Mouse (Mus musculus) heart, embryonic 10.5 days (tissue): ENCODE results near the gene Kcnn4. TPM values are rescaled to one million over a fixed set of nuclear protein-coding genes. Genes with fewer than 3 reads are reported as not detected.
A peak's percentile ranks its signal among the peaks of the same experiment; 100 is the strongest.

Source experiments
- DNase-seq: peaks from one replicate; pipeline ENCODE4 v3.0.0-alpha.2; 2017; ENCODE audit warnings: low spot score
- H3K27ac ChIP-seq: fragments of 300-500 bp; sonication (generic); 2 replicates; pipeline ENCODE4 v1.5.1; 2016; ENCODE audit warnings: mild to moderate bottlenecking
- H3K27me3 ChIP-seq: fragments of 300-500 bp; sonication (generic); 2 replicates; pipeline ENCODE4 v1.6.1; 2016; ENCODE audit warnings: mild to moderate bottlenecking; ENCODE audit not compliant: poor library complexity, insufficient read depth, severe bottlenecking
- H3K36me3 ChIP-seq: fragments of 300-500 bp; sonication (generic); 2 replicates; pipeline ENCODE4 v1.6.1; 2016; ENCODE audit warnings: mild to moderate bottlenecking, moderate library complexity
- H3K4me1 ChIP-seq: fragments of 300-500 bp; sonication (generic); 2 replicates; pipeline ENCODE4 v1.6.1; 2016; ENCODE audit warnings: mild to moderate bottlenecking
- H3K4me3 ChIP-seq: fragments of 300-500 bp; sonication (generic); 2 replicates; pipeline ENCODE4 v1.5.1; 2016; ENCODE audit warnings: mild to moderate bottlenecking, moderate library complexity
- H3K9me3 ChIP-seq: fragments of 300-500 bp; sonication (generic); 2 replicates; pipeline ENCODE4 v1.6.1; 2016; ENCODE audit warnings: mild to moderate bottlenecking, moderate library complexity
- WGBS: fragments of 180-500 bp; shearing (Covaris S2); methylation state at CpG from one replicate; pipeline ENCODE4 v1.1.7; 2016; 5-methylcytosine and 5-hydroxymethylcytosine counted together
- polyA plus RNA-seq: library from polyadenylated mRNA; unstranded; fragments of >200 nt; fragmentation: Nextera tagmentation; extraction: Ambion mirVana; gene quantifications from 2 replicates; pipeline ENCODE4 v1.2.1, GENCODE M21; 2016

Gene Kcnn4
- polyA plus RNA-seq: 11.7 and 14.2 TPM in 2 replicates

DNA sequence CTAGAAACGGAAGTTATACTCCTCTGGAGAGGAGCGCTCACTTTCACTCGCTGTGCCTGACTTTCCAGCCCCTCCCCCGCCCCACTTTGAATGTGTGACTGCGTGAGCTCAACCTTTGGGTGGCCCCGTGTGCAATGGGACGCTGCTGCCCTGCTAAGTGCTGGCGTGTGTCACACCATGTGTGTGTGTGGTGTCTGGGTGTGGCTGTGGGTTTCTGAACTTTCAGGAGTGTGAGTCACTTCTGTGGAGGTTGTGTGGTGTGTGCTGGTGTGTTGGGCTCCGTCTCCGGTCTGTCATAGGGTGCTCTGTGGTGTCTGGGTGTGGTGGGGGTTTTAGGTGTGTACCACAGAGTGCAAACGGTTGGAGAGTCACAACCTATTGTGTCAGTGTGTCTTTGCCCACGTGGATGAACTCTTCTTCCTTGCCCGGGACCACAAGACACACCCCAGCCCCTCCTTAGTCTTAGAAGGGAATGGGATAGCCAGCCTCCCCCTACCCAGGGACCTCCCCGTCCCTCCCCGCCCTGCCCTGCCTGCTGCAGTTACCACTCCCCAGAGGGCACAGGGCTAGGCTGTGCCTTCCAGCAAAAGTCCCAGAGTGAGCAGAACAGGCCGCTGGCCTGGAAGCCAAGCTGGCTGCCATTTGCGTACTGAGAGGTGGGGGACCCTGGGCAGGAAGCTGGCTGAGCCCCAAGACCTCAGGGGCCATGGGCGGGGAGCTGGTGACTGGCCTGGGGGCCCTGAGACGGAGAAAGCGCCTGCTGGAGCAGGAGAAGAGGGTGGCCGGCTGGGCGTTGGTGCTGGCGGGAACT is at the start of gene Kcnn4:
Gene Kcnn4, plus strand, starts transcription at position 533 of the 811 bp plus-strand sequence.
- WGBS: 35% methylated on average over 23 of the region's 23 CpGs
- peak within 1 kb of the TSS; percentile 42 for H3K4me3 ChIP-seq

DNA sequence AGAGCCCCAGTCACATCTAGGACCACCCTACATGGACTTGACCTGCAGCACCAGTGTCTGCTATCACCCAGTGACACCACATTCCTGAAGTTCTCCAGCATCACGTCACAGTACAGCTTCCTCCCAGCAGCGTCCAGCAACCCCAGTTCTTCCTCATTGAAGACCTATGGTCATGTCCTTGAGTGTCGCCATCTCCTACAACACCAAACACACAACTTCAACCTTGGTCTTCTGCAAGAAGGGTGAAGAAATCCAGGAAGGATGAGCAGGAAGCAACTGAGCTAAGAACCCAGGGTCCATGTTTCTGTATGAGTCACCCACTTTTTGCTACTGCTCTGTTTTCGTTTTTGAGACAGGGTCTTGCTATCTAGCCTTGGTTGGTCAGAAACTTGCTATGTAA is 47.5 kb upstream of the Kcnn4 start:
- Histone ChIP-seq H3K4me1 (no peaks in the 10 kb centered on the region), H3K27me3 (0 out of 2 replicates have a peak, but pooled peaks cover 3% of the 10 kb centered on the region), H3K27ac (no peak overlapping the region), H3K9me3 (no peaks in the 10 kb centered on the region), H3K4me3 (no peak overlapping the region), H3K36me3 (no peaks in the 10 kb centered on the region)
- no peak for DNase-seq
- WGBS: 69% methylated on average over 4 of the region's 4 CpGs

More for the DNA sequence above, at the start of gene Kcnn4:
- Histone ChIP-seq H3K27me3 (peaks cover 8% of the 10 kb centered on the region), H3K9me3 (no peaks in the 10 kb centered on the region), H3K36me3 (no peaks in the 10 kb centered on the region), H3K4me1 (peaks cover 20% of the 10 kb centered on the region), H3K27ac (peak within 1 kb of the TSS; percentile 85)
- DNase-seq: peak; percentile 82

DNA sequence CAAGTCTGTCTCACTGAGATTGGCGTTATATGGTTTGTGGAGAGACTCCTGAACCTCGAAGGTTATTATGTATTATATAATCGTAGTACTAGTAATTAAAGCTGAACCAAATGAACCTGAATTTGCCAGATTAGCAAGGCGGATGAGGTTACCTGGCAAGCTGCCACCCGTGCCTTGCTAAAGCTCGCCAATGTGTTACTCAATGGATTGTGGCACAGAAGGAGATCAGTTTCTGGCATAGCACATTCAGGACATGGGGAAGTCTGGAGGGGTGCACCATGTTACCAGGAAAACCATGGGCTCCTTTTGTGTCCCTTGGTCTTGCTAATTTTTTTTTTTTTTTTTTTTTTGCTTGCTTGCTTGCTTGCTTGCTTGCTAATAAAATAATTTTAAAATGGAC is 44.9 kb upstream of the Kcnn4 start:
- WGBS: 88% methylated on average over 6 of the region's 6 CpGs
- H3K36me3 ChIP-seq: no peaks in the 10 kb centered on the region
- no peak overlapping the region for H3K27ac ChIP-seq
- H3K9me3 ChIP-seq: no peaks in the 10 kb centered on the region
- no peaks in the 10 kb centered on the region for H3K4me1 ChIP-seq
- no peaks in the 10 kb centered on the region for H3K27me3 ChIP-seq
- DNase-seq: no peak
- peak overlapping the region; percentile 47 for H3K4me3 ChIP-seq

DNA sequence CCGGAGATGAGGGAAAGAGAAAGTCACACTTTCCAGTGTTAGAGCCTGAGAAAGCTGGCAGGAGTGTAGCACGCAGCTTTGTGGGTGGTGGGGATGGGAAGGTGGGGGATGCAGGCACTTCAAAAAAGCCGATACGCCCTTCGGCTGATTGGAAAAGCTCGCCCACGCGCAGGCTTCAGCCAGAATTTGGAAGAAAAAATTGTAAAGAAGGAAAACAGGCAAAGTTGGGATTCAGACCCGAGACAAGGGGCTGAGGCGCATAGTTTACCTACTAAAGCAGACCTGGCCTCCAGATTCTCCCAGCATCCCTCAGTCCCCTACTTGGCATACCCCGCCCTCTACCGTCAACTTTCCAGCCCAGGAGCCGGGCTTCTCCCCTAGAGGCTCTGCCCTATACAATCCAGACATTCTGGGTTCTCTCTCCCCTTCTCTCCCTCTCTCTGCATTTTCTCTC is 44.4 kb upstream of the Kcnn4 start:
- Histone ChIP-seq H3K36me3 (no peaks in the 10 kb centered on the region), H3K4me1 (no peaks in the 10 kb centered on the region), H3K27ac (0 out of 2 replicates have a peak overlapping the region, but pooled peaks have one; percentile 32), H3K27me3 (no peaks in the 10 kb centered on the region), H3K9me3 (no peaks in the 10 kb centered on the region), H3K4me3 (peak overlapping the region; percentile 47)
- DNase-seq: no peak
- 5% methylated on average over 13 of the region's 13 CpGs for WGBS

DNA sequence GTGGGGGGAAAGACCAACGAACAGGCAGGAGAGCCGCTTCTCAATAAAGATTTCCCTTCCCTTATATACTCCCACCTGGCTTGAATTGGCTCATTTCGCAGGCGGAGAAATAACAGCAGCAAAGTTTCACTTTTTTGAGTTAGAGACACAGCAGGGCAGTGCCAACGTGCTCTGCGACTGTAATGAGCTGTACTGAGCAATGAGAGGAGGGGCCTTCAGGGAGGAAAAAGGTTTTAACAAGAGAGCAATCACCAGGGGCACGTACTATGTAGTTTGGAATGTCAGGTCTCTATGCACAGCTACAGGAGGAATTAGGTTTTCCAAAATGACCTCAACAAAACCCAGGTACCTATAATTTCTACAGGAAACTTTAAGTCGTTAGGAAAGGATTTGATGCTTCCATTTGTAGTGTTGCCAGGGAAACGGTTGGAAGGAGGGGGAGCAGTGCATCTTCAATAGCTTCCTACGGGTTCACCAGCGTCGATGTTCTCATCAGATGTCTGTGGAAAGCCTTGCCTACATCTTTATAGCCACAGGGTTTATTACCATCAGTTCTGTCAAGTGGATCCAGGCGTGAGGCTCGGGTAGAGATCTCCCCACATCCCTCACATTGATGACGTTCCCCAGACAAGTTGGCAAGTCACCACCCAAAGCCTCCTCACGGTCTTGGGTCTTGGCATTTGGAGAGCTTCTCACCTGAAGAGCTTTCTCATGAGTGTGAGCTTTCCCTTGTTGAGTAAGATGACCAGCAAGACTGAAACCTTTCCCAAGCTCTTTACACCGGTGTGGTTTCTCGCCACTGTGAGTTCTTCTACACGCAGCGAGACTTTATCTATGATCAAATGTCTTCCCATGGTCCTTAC is 43.6 kb upstream of the Kcnn4 start:
- WGBS: 47% methylated on average over 20 of the region's 20 CpGs

DNA sequence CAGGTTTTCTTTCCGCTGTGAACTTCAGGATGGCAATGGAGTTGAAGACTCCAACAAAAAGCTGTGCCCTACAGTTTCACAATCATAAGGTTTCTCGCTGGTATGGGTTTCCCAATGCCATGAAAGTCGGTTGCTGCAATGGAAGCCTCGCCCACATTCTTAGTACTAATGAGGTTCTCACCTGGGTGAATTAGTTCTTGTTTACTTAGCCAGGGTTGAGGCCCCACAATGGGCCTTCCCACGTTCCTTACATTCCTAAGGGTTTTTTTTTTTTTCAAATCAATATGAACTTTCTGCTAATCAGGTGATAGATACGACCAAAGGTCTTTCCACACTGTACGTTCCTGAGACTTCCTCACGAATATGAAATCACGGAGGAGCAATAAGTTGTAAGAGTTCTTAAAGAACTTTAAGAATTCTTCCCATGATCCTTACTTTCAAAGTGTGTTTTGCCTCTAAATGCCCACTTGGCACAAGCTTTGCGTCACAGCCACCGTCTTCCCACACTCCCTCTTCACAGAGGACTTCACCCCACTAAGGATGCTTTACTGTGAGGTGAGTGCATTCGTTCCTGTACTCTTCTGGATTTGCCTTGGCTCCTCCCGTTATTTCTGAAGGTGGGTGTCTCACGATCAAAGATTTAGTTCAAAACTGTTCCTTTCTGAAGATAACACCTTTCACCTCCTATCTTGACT is 42.6 kb upstream of the Kcnn4 start:
- DNase-seq: no peak
- Histone ChIP-seq H3K4me1 (no peaks in the 10 kb centered on the region), H3K9me3 (no peaks in the 10 kb centered on the region), H3K36me3 (no peaks in the 10 kb centered on the region), H3K4me3 (no peak overlapping the region), H3K27ac (no peak overlapping the region), H3K27me3 (no peaks in the 10 kb centered on the region; the same call in 1 of the 2 replicates)
- WGBS: 77% methylated on average over 14 of the region's 14 CpGs

More for the DNA sequence above, 43.6 kb upstream of the Kcnn4 start:
- H3K9me3 ChIP-seq: no peaks in the 10 kb centered on the region
- DNase-seq: no peak
- peak overlapping the region; percentile 47 for H3K4me3 ChIP-seq
- no peaks in the 10 kb centered on the region for H3K4me1 ChIP-seq
- no peak overlapping the region for H3K27ac ChIP-seq
- H3K36me3 ChIP-seq: no peaks in the 10 kb centered on the region
- H3K27me3 ChIP-seq: no peaks in the 10 kb centered on the region

DNA sequence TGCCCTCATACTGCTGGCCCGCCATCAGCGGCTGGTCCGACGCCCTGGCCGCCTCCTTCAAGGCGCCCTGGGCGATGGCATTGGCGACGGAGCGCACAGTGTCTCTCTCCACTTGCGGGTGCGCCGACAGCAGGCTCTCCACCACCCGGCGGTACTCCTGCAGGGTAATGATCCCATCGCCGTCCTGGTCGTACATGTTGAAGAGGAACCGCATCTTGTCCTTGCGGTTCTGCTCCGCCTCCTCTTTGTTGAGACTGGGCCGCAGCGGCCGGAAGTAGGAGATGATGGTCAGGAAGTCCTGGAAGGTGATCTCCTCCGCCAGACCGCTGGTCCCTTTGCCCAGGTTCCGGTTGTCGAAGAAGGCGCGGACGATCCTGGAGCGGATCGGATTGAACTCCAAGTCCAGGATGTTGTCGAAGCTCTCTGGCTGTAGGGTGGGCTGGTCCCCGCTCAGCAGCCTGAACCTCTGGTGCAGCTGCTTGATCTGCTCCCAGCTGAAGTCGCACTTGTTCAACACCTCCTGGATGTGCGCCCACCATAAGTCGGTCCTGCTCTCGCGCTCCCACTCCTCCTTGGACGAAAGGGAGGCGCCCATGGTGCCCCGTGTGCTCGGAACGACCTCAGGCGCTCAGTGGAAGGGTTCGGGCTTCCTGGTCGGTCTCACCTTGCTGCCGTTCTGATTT is 36.6 kb upstream of the Kcnn4 start, which contains the start of gene Tescl:
Gene Tescl, minus strand, starts transcription at position 633 of the 683 bp plus-strand sequence.
- Histone ChIP-seq H3K9me3 (no peaks in the 10 kb centered on the region), H3K4me1 (no peaks in the 10 kb centered on the region), H3K27me3 (peaks cover 26% of the 10 kb centered on the region), H3K27ac (no peak within 1 kb of the TSS), H3K36me3 (no peaks in the 10 kb centered on the region), H3K4me3 (peak within 1 kb of the TSS; percentile 17; the same call in 1 of the 2 replicates)
- no peak for DNase-seq
- WGBS: 32% methylated on average over 49 of the region's 49 CpGs

DNA sequence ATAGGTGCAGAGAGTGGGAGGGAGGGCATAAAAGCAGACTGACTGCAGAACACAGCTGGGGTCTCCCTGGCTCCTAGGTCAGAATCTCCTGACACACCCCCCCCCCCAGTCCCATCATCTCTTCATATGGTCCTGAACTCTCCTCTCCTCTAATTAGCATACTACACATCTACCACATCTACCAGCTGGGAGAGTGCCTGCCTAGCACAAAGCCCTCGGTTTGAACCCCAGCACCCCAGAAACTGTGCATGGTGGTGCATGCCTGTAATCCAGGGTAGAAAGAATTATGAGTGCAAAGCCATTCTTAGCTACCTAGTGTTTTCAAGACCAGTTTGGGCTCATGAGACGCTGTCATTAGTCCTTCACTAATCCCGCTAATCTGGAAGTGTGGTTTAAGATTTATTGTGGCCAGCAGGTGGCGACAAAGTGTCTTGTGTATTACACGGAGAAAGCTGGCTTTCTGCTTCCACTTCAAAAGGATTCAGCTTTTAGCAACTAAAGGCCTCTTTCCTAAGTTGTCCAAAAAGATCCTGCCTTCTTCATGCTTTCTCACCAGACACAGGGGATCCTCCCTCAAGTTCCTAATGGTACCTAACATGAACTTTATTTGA is 34.3 kb upstream of the Kcnn4 start:
- 10% methylated on average over 5 of the region's 5 CpGs for WGBS
- Histone ChIP-seq H3K9me3 (no peaks in the 10 kb centered on the region), H3K4me1 (no peaks in the 10 kb centered on the region), H3K36me3 (no peaks in the 10 kb centered on the region), H3K4me3 (no peak overlapping the region), H3K27me3 (peaks cover 26% of the 10 kb centered on the region), H3K27ac (no peak overlapping the region)
- DNase-seq: no peak

DNA sequence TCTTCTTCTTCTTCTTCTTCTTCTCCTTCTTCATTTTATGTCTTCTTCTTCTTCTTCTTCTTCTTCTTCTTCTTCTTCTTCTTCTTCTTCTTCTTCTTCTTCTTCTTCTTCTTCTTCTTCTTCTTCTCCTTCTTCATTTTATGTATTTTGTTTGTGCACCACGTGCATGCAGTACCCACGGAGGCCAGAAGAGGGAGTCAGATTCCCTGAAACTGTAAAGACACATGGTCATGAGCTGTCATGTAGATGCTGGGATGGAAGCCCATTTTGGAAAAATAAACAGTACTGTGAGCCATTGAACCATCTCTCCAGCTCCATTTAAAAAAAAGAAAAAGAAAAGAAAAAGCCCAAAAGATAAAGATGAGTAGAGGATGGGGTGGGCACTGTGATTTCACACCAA is 31.8 kb upstream of the Kcnn4 start:
- no peaks in the 10 kb centered on the region for H3K4me1 ChIP-seq
- 37% methylated on average over 2 of the region's 2 CpGs for WGBS
- H3K27me3 ChIP-seq: peaks cover 18% of the 10 kb centered on the region
- no peak overlapping the region for H3K27ac ChIP-seq
- no peaks in the 10 kb centered on the region for H3K9me3 ChIP-seq
- H3K36me3 ChIP-seq: no peaks in the 10 kb centered on the region
- H3K4me3 ChIP-seq: no peak overlapping the region
- DNase-seq: no peak

DNA sequence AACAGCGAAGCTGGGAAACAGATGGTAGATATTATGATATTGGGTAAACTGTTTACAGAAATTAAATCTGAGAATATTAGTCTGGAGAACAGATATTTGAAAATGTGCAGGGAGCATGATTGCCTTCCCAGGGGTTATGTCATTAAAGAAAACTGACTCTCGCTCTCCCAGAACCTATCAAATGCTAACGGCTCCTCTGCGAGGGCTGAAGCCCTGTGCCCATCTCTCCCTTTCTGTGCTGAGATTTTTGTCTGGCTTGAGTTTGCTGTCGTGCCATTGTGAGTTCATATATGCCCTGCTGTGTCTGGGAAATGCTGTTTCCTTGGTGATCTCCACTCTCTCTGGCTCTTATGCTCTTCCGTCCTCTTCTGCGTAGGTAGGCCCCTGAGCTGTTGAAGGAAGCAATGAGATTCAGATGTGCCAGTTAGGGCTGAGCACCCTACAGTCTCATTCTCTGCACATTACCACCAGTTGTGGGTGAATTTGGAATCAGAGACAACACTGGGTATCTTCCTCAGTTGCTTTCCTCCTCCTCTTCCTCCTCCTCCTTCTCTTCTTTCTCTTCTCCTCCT is 26.3 kb upstream of the Kcnn4 start:
- DNase-seq: no peak
- Histone ChIP-seq H3K36me3 (no peaks in the 10 kb centered on the region), H3K4me3 (no peak overlapping the region), H3K4me1 (no peaks in the 10 kb centered on the region), H3K9me3 (no peaks in the 10 kb centered on the region), H3K27me3 (no peaks in the 10 kb centered on the region), H3K27ac (no peak overlapping the region)
- WGBS: 69% methylated on average over 7 of the region's 7 CpGs

DNA sequence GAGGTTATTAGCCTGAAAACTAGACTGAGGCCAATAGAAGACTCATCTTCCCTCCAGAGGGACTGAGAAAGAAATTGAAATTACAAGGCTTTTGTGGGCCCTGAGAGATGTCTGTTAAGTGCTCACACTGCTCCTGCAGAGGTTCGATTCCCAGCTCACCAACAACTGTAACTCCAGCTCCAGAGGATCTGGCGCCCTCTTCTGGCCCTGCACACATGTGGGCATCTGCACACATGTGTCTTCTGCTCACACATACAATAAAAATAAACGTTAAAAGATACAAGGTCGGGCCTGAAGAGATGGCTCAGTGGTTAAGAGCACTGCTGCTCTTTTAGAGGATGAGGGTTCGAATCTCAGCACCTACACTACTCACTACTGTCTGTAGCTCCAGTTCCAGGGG is 23.6 kb upstream of the Kcnn4 start:
- no peak overlapping the region for H3K27ac ChIP-seq
- H3K27me3 ChIP-seq: 0 out of 2 replicates have a peak, but pooled peaks cover 4% of the 10 kb centered on the region
- no peak for DNase-seq
- no peaks in the 10 kb centered on the region for H3K4me1 ChIP-seq
- H3K36me3 ChIP-seq: no peaks in the 10 kb centered on the region
- no peaks in the 10 kb centered on the region for H3K9me3 ChIP-seq
- WGBS: 61% methylated on average over 5 of the region's 5 CpGs
- H3K4me3 ChIP-seq: no peak overlapping the region
